Mouse (Mus musculus) embryonic facial prominence, embryonic 11.5 days (tissue): Measurements from ENCODE around the gene Mff. TPM values are rescaled to one million over a fixed set of nuclear protein-coding genes. Genes with fewer than 3 reads are reported as not detected.

Source experiments
- ATAC-seq: fragments of 200-750 bp; cut with Nextera tagmentation; replicated peaks from 2 replicates; pipeline ENCODE4 v1.8.0; 2017; ENCODE audit warnings: low read depth; ENCODE audit not compliant: insufficient number of reproducible peaks, low FRiP score, low TSS enrichment
- DNase-seq: peaks from one replicate; pipeline ENCODE4 v3.0.0-alpha.2; 2015; ENCODE audit warnings: low spot score
- H3K27ac ChIP-seq: fragments of 300-500 bp; sonication (generic); replicated peaks from 2 replicates; pipeline ENCODE4 v1.5.1; 2014; ENCODE audit warnings: mild to moderate bottlenecking, low read depth, low read length, control low read depth
- H3K27me3 ChIP-seq: fragments of 300-500 bp; sonication (generic); 2 replicates; pipeline ENCODE4 v1.6.1; 2014; ENCODE audit warnings: mild to moderate bottlenecking, low read length, moderate library complexity, mixed read lengths; ENCODE audit not compliant: control insufficient read depth, insufficient read depth
- H3K36me3 ChIP-seq: fragments of 300-500 bp; sonication (generic); replicated peaks from 2 replicates; pipeline ENCODE4 v1.6.1; 2014; ENCODE audit warnings: low read depth, mild to moderate bottlenecking, low read length, moderate library complexity, mixed read lengths; ENCODE audit not compliant: control insufficient read depth, insufficient read depth
- H3K4me1 ChIP-seq: fragments of 300-500 bp; sonication (generic); 2 replicates; pipeline ENCODE4 v1.6.1; 2014; ENCODE audit warnings: low read length, mixed read lengths; ENCODE audit not compliant: control insufficient read depth, insufficient read depth
- H3K4me2 ChIP-seq: fragments of 300-500 bp; sonication (generic); 2 replicates; pipeline ENCODE4 v1.6.1; 2014; ENCODE audit warnings: low read depth, mild to moderate bottlenecking, control low read depth, low read length, moderate library complexity
- H3K4me3 ChIP-seq: fragments of 300-500 bp; sonication (generic); 2 replicates; pipeline ENCODE4 v1.5.1; 2014; ENCODE audit warnings: low read depth, low read length, control low read depth
- H3K9ac ChIP-seq: fragments of 300-500 bp; sonication (generic); replicated peaks from 2 replicates; pipeline ENCODE4 v1.6.1; 2014; ENCODE audit warnings: mild to moderate bottlenecking, control low read depth, low read length
- H3K9me3 ChIP-seq: fragments of 300-500 bp; sonication (generic); replicated peaks from 2 replicates; pipeline ENCODE4 v1.6.1; 2016; ENCODE audit warnings: mild to moderate bottlenecking, low read length, inconsistent platforms, mixed read lengths; ENCODE audit not compliant: control insufficient read depth
- WGBS: fragments of 180-500 bp; shearing (Covaris S2); extraction: QIAGEN DNeasy Blood & Tissue Kit; methylation state at CpG from one replicate; pipeline ENCODE4 v1.1.7; 2014; 5-methylcytosine and 5-hydroxymethylcytosine counted together
- polyA plus RNA-seq: library from polyadenylated mRNA; unstranded; fragments of >200 nt; fragmentation: Nextera tagmentation; extraction: Ambion mirVana; gene quantifications from 2 replicates; pipeline ENCODE4 v1.2.1, GENCODE M21; 2014

Gene Mff
- polyA plus RNA-seq, 1 experiment from 2014 or later: 266 TPM

DNA sequence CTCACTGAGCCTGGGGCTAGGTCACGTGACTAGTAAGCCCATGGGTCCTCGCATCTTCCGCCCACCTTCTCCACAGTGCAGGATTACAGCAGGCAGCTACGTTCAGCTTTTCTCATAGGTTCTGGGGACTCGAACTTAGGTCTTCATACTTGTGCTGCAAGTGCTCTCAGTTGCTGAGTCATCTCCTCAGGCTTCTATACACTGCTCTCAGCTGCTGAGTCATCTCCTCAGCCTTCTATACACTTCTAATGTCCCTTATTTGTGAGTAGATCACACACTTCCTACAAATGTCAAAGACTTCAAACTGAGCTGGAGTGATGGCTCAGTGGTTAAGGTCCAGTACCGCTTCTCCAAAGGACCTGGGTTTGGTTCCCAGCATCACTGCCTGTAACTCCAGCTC is 67.5 kb downstream of the Mff start:
- no peak for ATAC-seq
- no peaks in the 10 kb centered on the region for H3K27me3 ChIP-seq
- 89% methylated on average over 6 of the region's 6 CpGs for WGBS
- no peak overlapping the region for H3K27ac ChIP-seq
- no peak for DNase-seq
- H3K36me3 ChIP-seq: no peaks in the 10 kb centered on the region
- H3K9ac ChIP-seq: no peak overlapping the region
- H3K9me3 ChIP-seq: no peaks in the 10 kb centered on the region
- no peak overlapping the region for H3K4me2 ChIP-seq
- no peak overlapping the region for H3K4me3 ChIP-seq
- no peaks in the 10 kb centered on the region for H3K4me1 ChIP-seq

DNA sequence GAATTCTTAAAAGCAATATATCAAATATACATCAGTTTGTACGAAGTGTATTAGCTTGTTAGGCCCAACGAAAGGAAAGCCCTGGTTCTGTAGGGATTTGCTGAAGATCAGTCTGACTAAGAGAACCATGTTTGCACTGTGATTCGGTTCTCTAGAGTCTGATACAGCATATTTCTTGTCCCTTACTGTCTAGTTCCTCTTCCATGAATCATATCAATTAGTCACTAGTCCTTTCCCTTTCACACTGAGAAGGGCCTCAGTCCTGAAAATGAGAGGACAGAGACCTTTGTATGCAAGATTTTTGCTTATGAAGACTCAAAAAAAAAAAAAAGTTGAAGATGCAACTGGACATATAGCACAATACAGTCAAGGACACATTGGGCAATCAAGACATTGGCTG is 68.4 kb downstream of the Mff start:
- H3K27me3 ChIP-seq: no peaks in the 10 kb centered on the region
- H3K4me3 ChIP-seq: no peak overlapping the region
- WGBS: 88% methylated on average over 3 of the region's 3 CpGs
- no peak for DNase-seq
- no peak overlapping the region for H3K27ac ChIP-seq
- H3K4me2 ChIP-seq: no peak overlapping the region
- H3K4me1 ChIP-seq: no peaks in the 10 kb centered on the region
- H3K9ac ChIP-seq: no peak overlapping the region
- H3K9me3 ChIP-seq: no peaks in the 10 kb centered on the region
- H3K36me3 ChIP-seq: no peaks in the 10 kb centered on the region
- no peak for ATAC-seq

- no peak for DNase-seq
- no peak overlapping the region for H3K9ac ChIP-seq
- no peak overlapping the region for H3K4me2 ChIP-seq
- no peaks in the 10 kb centered on the region for H3K4me1 ChIP-seq
- no peaks in the 10 kb centered on the region for H3K9me3 ChIP-seq
- H3K27me3 ChIP-seq: no peaks in the 10 kb centered on the region
- ATAC-seq: no peak
- H3K36me3 ChIP-seq: no peaks in the 10 kb centered on the region
- 53% methylated on average over 4 of the region's 4 CpGs for WGBS
- no peak overlapping the region for H3K27ac ChIP-seq
- H3K4me3 ChIP-seq: no peak overlapping the region
Observed at GRCm38 (mm10) chr1:82793986-82794385, 69.3 kb downstream of the Mff start.

- Histone ChIP-seq H3K36me3 (no peaks in the 10 kb centered on the region), H3K4me1 (no peaks in the 10 kb centered on the region), H3K4me3 (no peak overlapping the region), H3K27ac (no peak overlapping the region), H3K4me2 (no peak overlapping the region), H3K27me3 (no peaks in the 10 kb centered on the region), H3K9me3 (no peaks in the 10 kb centered on the region), H3K9ac (no peak overlapping the region)
- ATAC-seq (no peak), DNase-seq (no peak)
- 71% methylated on average over 2 of the region's 2 CpGs for WGBS
Observed at GRCm38 (mm10) chr1:82795211-82795610, 70.5 kb downstream of the Mff start.

DNA sequence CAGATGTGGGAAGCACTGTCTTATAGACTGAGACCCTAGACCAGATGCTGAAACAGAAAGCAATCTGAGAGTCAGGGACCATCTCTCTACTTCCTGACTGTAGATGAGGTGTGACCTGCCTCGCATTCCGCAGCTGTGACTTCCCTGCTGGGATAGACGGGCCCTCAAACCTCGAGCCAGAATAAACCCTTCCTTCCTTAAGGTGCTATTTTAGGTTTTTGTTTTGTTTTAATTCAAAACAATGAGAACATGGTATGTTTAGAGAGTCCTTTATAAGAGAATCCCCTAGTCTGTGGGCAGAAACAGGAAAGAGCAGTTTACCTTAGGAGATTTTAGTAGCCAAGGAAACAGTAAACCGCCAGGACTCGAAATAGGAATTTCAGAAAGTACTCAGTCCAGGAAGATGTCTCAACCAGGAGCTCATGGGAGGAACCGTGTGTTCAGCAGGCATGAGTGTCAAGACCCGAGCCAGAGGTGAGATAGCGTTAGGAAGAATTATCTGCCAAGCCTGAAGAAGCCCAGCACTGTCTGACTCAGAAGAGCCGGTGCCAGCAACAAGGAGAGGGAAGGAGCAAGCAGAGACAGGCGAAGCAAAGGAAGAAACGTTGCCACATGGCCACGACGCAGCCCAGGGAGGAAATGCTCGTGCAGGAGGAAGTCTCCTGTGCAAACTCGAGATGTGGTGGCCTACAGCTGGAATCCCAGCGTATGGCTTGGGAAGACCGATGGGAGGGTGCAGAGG is 71.2 kb downstream of the Mff start:
- no peak overlapping the region for H3K27ac ChIP-seq
- H3K9ac ChIP-seq: no peak overlapping the region
- DNase-seq (no peak), ATAC-seq (no peak)
- H3K9me3 ChIP-seq: no peaks in the 10 kb centered on the region
- H3K4me1 ChIP-seq: no peaks in the 10 kb centered on the region
- 74% methylated on average over 18 of the region's 18 CpGs for WGBS
- H3K4me3 ChIP-seq: no peak overlapping the region
- no peaks in the 10 kb centered on the region for H3K27me3 ChIP-seq
- H3K4me2 ChIP-seq: no peak overlapping the region
- no peaks in the 10 kb centered on the region for H3K36me3 ChIP-seq

DNA sequence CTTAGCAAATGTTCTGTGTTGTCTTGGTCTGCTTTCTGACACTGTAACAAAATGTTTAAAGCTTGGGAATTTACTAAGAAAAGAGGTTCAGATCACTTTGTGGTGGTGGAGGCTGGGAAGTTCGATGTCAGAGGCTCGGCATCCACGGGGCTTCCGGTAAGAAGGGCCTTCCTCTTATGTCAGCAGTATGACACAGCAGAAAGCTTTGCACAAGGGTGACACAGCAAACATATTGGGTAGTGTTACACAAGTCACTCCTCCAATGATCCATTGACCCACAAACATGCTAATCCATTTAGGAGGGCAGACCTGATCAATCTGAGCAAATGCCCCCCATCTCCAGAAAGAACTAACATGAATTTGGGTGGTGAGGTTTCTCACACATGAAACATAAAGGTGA is 72.4 kb downstream of the Mff start:
- no peaks in the 10 kb centered on the region for H3K4me1 ChIP-seq
- DNase-seq (no peak), ATAC-seq (no peak)
- WGBS: 86% methylated on average over 4 of the region's 4 CpGs
- H3K27me3 ChIP-seq: no peaks in the 10 kb centered on the region
- H3K27ac ChIP-seq: no peak overlapping the region
- no peaks in the 10 kb centered on the region for H3K9me3 ChIP-seq
- H3K36me3 ChIP-seq: no peaks in the 10 kb centered on the region
- H3K9ac ChIP-seq: no peak overlapping the region
- no peak overlapping the region for H3K4me2 ChIP-seq
- no peak overlapping the region for H3K4me3 ChIP-seq

GRCm38 (mm10) chr1:82798304-82798703 is 73.6 kb downstream of the Mff start:
- ATAC-seq (no peak), DNase-seq (no peak)
- Histone ChIP-seq H3K27me3 (no peaks in the 10 kb centered on the region), H3K36me3 (no peaks in the 10 kb centered on the region), H3K4me1 (no peaks in the 10 kb centered on the region), H3K9me3 (no peaks in the 10 kb centered on the region), H3K27ac (no peak overlapping the region), H3K9ac (no peak overlapping the region), H3K4me2 (no peak overlapping the region), H3K4me3 (no peak overlapping the region)
- WGBS: 84% methylated on average over 5 of the region's 5 CpGs

DNA sequence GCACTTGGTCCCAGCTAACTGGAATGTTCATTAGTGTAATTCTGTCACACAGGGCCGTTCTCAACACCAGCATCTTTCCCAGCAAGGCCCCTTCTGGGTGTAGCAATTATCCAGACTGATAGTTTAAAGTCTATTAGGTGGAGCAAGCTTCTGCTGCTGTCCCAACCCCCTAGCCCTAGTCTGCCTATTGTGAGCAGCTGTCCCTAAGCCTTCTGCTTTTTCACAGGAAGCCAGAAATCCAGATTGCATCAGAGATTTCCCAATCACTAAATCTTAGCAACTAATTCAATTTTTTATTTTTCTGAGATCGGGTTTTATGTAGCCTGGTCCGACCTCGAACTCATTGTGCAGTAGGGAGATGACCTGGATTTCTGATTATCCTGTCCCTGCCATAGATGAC is 74.2 kb downstream of the Mff start:
- H3K4me3 ChIP-seq: no peak overlapping the region
- H3K4me2 ChIP-seq: no peak overlapping the region
- 78% methylated on average over 4 of the region's 4 CpGs for WGBS
- no peaks in the 10 kb centered on the region for H3K27me3 ChIP-seq
- H3K36me3 ChIP-seq: no peaks in the 10 kb centered on the region
- no peaks in the 10 kb centered on the region for H3K9me3 ChIP-seq
- DNase-seq (no peak), ATAC-seq (no peak)
- H3K4me1 ChIP-seq: no peaks in the 10 kb centered on the region
- no peak overlapping the region for H3K27ac ChIP-seq
- no peak overlapping the region for H3K9ac ChIP-seq
